Comparison of ENCODE assay signal across 12 mouse cellular contexts in the genomic region with DNA sequence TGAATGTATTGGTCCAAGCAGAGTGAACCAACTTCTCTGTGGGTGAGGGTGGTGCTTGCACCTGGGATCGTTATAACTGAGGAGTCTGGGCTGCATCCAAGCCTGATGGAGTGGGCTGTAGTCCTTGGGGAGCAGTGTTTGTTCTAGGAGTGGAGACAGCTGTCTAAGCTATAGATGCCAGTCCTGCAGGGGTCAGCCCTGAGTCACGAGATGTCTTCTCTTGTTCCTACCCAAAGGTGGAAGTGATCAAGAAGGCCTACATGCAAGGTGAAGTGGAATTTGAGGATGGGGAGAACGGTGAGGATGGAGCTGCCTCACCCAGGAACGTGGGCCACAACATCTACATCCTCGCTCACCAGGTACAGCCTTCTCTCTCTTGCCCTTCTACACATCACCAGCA.
DNase-seq lines count a peak whose midpoint lies in the region; ATAC-seq and TF ChIP-seq lines count a peak whose summit lies in the region.
"Had no signal": no experiment of that assay in that cellular context is flagged by ENCODE, and none has a peak within 500 bp of the region (broad histone marks: within the 10 kb centered on the region; RNA-seq: fewer than 3 reads in every experiment).

No protein-coding gene starts in this region.

- no peak overlapping the region for H3K4me2 ChIP-seq in lung, embryonic 16.5 days (ENCODE audit: low read depth, low read length)
- H3K4me2 ChIP-seq in forebrain, postnatal 0 days (ENCODE audit: low read depth) = no peak overlapping the region
- H3K4me2 ChIP-seq: limb, embryonic 12.5 days had no signal

- 73% methylated on average over 5 of the region's 5 CpGs for WGBS in lung, embryonic 16.5 days
- WGBS in forebrain, postnatal 0 days = 90% methylated on average over 5 of the region's 5 CpGs

- H3K4me1 ChIP-seq in lung, embryonic 16.5 days (replicated peaks; ENCODE audit: control insufficient read depth, insufficient read depth, low read length) = no peaks in the 10 kb centered on the region; the same call in 1 of the 2 replicates
- no peaks in the 10 kb centered on the region for H3K4me1 ChIP-seq in forebrain, postnatal 0 days (ENCODE audit: insufficient read depth)

- H3K27me3 ChIP-seq in lung, embryonic 16.5 days (ENCODE audit: control insufficient read depth, insufficient read depth, low read depth, low read length) = no peaks in the 10 kb centered on the region
- H3K27me3 ChIP-seq in forebrain, postnatal 0 days (ENCODE audit: insufficient read depth, low read length) = no peaks in the 10 kb centered on the region
- H3K27me3 ChIP-seq: limb, embryonic 12.5 days; megakaryocyte, embryonic 14.5 days had no signal

- no peak overlapping the region for H3K9ac ChIP-seq in lung, embryonic 16.5 days (ENCODE audit: low read length)
- no peak overlapping the region for H3K9ac ChIP-seq in forebrain, postnatal 0 days
- H3K9ac ChIP-seq: limb, embryonic 12.5 days had no signal

- H3K4me3 ChIP-seq in lung, embryonic 16.5 days (ENCODE audit: low read length) = no peak overlapping the region
- H3K4me3 ChIP-seq in forebrain, postnatal 0 days (ENCODE audit: low read depth, low read length) = no peak overlapping the region
- H3K4me3 ChIP-seq: limb, embryonic 12.5 days; megakaryocyte, embryonic 14.5 days had no signal

- H3K36me3 ChIP-seq in lung, embryonic 16.5 days (ENCODE audit: control insufficient read depth, insufficient read depth, low read length) = peaks cover 9% of the 10 kb centered on the region
- peaks cover 16% of the 10 kb centered on the region; the same call in 1 of the 2 replicates for H3K36me3 ChIP-seq in forebrain, postnatal 0 days (ENCODE audit: insufficient read depth)

- 0 out of 2 replicates have a peak, but pooled peaks have one; percentile 34 for ATAC-seq in lung, embryonic 16.5 days (ENCODE audit: low read depth)
- no peak for ATAC-seq in forebrain, postnatal 0 days

- no peak overlapping the region for H3K27ac ChIP-seq in lung, embryonic 16.5 days (ENCODE audit: low read length)
- no peak overlapping the region for H3K27ac ChIP-seq in forebrain, postnatal 0 days (ENCODE audit: low read depth, low read length)
- H3K27ac ChIP-seq: limb, embryonic 12.5 days had no signal

- H3K9me3 ChIP-seq in lung, embryonic 16.5 days (ENCODE audit: control insufficient read depth, low read length) = no peaks in the 10 kb centered on the region
- no peaks in the 10 kb centered on the region for H3K9me3 ChIP-seq in forebrain, postnatal 0 days (ENCODE audit: low read length)
- H3K9me3 ChIP-seq: limb, embryonic 12.5 days; megakaryocyte, embryonic 14.5 days had no signal

- DNase-seq in kidney, postnatal 25 days = peak; percentile 37 to 43
- DNase-seq in kidney, adult 9 months = no peak
- peak; percentile 34 for DNase-seq in 416B (ENCODE audit: low read depth)
- peak; percentile 71 for DNase-seq in CD4-positive, CD25-positive, alpha-beta regulatory T cell, adult 2 months (ENCODE audit: low read depth, low spot score)
- no peak for DNase-seq in forebrain, postnatal 0 days
- DNase-seq in layer of hippocampus, adult 9-11 months = no peak
- DNase-seq in gastrocnemius, postnatal 4 days (ENCODE audit: low spot score in 2 of 2) = no peak
- DNase-seq: cerebellum, postnatal 14 days; right cerebral cortex, adult 18-20 months had no signal

- TF ChIP-seq CTCF in forebrain, postnatal 0 days (IDR thresholded peaks at IDR 0.05; ENCODE audit: low read depth) = no peak

Comparison
In these comparisons a context has a peak if more than half of its experiments do, and no peak if none do; other contexts are left out.
1. DNase-seq: peak in kidney, postnatal 25 days (2 of 2), 416B (single experiment) and CD4-positive, CD25-positive, alpha-beta regulatory T cell, adult 2 months (single experiment); none in kidney, adult 9 months (single experiment), forebrain, postnatal 0 days (single experiment), layer of hippocampus, adult 9-11 months (single experiment) and gastrocnemius, postnatal 4 days (0 of 2).